Mouse (Mus musculus) E14TG2a.4 (cell line): ENCODE measurements around the gene Ostm1.

Experiments
- CTCF ChIP-seq: conservative IDR thresholded peaks from 2 replicates; pipeline ENCODE4 v1.5.1; 2014; ENCODE audit warnings: low read length
- NANOG ChIP-seq: IDR thresholded peaks from 2 replicates; pipeline ENCODE4 v1.6.1; 2014; ENCODE audit warnings: borderline replicate concordance, low read length, mixed read lengths

GRCm38 (mm10) chr10:42635046-42635445 lies 51.4 kb downstream of the Ostm1 start:
- TF ChIP-seq CTCF (no peak), NANOG (no peak)
